Mouse (Mus musculus): ENCODE results near the gene Map3k9.

GRCm38 (mm10) chr12:81726246-81726822 lies 54.6 kb downstream of the Map3k9 start:
- no peak for TF ChIP-seq CTCF (IDR thresholded peaks at IDR 0.05; ENCODE audit: insufficient read depth, low read length)
- no peak for TF ChIP-seq POLR2A (IDR thresholded peaks at IDR 0.05; ENCODE audit: borderline replicate concordance, extremely low read depth, low read depth, low read length)

Data from lung, adult 2 months (tissue).